Mouse (Mus musculus): ENCODE data around the gene Anxa2.

The Anxa2 gene

DNA sequence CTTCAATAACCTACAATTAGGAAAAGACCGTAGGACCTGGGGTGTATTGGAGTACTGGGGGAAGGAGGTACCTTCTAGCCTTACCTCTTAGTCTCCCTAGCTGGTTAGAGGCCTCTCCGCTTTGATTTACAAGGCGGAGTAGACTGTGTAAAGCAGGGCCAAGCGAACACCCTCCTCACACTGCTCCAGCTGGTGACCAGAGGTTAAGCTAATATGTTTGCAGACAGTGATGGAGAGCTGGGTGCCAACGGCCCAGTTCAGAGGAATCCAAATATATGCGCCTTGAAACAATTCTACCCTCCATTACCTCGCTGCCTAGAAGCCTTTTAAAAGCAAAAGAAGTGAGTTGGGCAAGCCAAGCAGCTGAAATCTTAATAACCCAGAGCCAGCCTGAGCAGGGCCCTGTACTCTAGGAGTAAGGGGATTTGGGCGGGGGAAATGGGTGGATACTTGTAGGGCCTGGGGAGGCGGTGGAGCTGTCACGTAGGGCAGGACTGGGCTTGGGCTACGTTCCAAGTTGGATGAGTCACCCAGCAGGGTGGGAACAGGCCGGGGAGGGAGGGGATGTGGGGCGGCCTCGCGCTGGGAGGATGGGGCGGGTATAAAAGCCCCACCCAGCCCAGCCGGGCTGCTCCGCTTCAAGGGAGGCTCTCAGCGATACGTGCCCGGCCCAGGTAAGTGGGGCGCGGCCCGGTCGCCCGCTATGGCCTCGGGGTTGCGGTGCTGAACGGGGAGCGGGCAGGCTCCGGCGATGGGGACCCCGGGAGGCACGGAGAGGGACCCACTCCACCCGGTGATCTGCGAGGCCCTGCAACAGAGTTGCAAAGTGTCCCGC, at the start of gene Anxa2:
TSS of gene Anxa2 (plus strand) at position 555 of the 835 bp plus-strand sequence.
- DNase-seq (ENCODE audit: extremely low read depth, insufficient read length, low spot score): peak; percentile 90

DNA sequence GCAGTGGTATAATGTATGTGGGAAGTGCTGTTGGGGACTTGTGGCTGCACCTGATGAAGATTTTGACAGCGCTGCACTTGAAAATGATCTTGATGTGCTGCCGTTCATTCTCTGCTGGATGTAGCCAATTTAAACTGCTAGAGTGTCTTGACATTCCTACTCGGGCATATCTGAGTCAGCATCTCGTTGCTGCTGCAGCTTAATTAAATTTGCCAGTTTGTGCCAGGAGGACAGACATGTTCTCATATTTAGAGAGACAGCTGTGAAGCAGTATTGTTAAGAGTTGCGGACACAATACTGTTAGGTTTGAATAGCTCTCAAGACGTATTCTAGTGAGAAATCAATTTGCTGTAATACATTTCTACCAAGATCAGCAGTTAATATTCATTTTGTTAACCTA, 48.7 kb upstream of the Anxa2 start:
- DNase-seq (ENCODE audit: extremely low read depth, insufficient read length, low spot score): no peak

DNA sequence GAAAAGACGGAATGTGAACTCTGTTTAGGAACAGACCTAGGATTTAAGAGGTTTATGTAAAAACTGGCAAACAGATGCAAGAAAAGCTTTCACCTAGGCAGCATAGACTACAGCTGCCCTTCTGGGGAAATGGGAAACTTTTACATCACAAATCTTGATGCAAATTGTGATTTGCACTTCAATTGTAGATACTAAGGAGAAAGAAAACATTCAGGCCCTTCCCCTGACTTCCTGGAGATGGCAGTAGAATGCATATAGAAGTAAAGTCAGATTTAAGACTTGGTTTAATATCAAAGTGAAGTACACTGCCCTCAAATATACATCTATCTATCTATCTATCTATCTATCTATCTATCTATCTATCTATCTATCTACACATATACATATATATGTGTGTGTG, 33.9 kb upstream of the Anxa2 start:
- DNase-seq (ENCODE audit: extremely low read depth, insufficient read length, low spot score): no peak

DNA sequence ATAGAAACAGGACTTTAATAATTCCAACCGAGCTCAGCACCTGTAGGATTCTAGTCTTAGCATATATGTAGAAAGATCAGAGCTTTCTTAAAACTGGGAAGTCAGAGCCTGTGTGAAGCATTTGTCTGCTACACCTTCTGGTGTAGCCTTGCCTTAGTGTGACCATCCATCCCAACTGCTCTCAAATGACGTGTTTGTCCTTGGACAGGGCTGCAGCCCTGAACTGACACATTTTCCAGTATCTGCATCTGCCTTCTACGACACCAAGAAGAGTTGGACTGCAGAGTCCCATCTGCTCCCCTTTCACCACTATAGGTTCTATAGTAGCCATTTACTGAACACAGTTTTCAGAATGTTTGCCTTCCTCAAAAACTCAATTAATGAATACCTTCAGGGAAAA, 22.9 kb upstream of the Anxa2 start:
- no peak for DNase-seq (ENCODE audit: extremely low read depth, insufficient read length, low spot score)

DNA sequence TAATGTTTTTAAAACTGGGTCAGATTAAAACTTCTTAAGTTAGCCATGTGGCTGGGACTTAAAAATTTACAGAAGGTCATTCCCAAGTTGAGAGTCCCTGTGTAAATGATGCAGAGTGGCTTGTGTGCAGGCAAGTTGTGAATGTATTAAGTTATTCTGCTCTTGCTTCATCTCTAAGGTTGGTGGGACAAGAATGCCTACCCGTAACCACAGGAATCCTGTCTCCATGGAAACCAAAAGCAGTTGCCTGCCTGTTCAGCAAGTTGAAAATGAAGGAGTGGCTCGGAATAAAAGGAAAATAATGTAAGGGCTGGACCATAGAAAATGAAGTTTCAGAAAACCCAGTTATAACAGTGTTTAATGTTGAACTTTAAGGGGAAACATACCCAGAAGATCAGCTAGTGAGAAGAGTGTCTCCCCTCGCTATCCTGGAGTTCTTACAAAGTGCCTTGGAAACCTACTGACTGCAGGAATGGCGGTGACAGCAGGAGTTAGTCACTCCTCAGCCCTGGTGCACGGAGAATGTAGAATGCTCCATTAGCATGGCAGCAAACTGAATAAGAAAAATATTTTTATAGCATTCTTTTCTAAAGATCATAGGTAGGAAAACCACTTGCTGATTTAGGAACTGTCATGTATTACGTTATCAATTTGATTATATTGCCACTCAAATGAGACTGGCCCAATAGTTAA, 21.4 kb upstream of the Anxa2 start:
- peak; percentile 78 for DNase-seq (ENCODE audit: extremely low read depth, insufficient read length, low spot score)

DNA sequence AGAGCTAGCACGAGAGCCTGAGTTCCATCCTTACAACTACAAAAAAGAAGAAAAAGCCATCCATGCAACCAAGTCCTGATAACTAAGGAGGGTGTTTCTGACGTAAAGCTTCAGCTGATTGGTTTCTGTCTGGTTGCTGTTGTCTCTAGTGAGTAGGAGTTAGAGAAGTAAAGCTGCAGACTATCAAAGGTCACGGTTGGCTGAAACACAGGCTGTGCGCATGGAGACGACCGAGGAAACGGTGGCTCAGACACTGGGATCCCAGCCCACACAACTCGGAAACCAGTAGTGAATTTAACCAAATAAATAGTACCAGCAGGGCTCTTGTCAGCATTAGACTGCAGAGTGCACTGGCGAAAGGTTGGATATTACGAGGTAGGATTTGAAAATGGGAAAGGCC, 18.2 kb upstream of the Anxa2 start:
- DNase-seq (ENCODE audit: extremely low read depth, insufficient read length, low spot score): no peak

DNA sequence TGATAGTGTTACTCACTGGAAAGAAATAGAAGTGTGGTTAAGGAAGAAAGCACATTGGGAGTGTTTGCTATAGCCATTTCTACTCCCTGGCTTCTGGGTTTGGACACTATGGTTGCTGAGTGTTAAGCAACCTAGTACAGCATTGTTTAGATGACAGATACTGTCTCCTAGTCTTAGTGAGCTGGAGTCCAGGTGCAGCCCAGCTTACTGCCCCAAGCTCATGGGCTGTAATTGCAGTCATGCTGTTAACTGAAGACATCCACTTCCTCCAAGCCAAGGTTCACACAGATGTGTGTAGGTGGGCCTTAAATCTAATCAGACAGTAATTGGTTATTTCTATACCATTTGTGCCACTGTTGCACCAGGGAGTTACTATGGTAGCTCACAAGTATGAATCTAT, 17.8 kb upstream of the Anxa2 start:
- DNase-seq (ENCODE audit: extremely low read depth, insufficient read length, low spot score): no peak

DNA sequence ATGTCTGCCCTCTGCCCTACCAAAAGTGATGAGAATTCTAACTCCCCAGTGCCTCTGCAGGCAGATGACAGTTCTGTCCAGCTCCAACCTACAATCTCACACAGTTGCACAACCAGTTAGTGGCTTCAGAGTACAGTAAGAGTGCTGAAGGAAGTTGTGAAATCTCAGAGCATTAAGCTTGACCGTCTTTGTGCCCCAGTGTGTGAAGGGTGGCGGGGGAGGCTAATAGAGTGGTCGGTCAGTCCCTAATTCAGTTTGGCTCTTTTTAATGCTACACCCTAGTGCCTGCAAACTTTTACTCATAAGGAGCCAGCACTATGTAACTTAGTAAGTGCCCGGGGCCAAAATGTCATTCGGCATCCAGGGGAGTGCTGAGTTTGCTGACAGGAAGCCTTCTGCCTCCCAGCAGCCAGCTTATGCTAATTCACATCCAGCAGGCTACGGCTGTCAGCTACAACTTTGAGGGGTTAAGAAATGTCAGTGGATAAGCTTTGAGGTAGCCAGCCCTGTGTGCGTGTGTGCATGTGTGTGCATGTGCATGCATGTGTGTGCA, 13.5 kb upstream of the Anxa2 start:
- DNase-seq (ENCODE audit: extremely low read depth, insufficient read length, low spot score): peak; percentile 61

DNA sequence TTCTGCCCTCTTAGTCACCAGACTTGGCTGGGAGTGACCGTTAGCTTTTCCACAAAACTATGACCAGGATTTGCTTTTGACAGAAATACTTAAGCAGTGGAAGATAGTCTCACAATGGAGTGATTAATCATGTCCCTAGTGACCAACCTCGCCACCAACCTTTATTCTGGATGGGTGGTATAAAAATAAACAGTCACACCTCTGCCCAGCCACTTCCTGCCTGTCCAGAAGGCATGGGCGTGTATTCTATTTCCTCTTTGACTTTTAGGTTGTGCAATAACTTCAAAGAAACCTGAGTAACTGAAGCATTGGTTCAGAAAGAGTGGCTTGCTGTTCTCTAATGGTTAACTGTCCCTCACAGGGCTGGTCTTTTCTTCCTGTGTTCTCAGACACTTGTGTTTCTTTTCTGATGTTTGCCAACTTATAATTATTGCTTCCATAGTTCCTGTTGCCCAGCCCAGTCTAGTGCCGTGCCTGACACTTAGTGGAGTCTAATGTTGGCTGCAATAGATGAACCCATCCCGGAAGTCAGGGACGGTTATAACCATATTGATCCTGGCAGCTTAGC, 10.9 kb upstream of the Anxa2 start:
- peak; percentile 79 for DNase-seq (ENCODE audit: extremely low read depth, insufficient read length, low spot score)

DNA sequence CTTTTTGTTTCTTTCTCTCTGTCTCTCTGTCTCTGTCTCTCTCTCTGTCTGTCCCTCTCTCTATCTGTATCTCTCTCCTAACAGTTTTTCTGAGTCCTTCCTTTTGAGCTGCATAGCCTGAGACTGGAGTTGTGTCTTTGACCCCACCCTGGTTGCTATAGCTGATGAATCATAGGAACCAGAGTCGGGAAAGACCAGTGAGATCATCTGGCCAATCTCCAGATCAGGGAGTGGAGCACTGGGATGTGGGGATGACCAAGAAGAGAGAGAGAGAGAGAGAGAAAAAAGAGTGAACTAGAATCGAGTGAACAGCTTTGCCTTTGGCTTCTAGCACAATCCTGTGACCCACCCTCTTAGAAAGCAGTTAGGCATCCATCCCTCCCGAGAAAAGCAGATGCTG, 10.2 kb upstream of the Anxa2 start:
- peak; percentile 77 for DNase-seq (ENCODE audit: extremely low read depth, insufficient read length, low spot score)

DNA sequence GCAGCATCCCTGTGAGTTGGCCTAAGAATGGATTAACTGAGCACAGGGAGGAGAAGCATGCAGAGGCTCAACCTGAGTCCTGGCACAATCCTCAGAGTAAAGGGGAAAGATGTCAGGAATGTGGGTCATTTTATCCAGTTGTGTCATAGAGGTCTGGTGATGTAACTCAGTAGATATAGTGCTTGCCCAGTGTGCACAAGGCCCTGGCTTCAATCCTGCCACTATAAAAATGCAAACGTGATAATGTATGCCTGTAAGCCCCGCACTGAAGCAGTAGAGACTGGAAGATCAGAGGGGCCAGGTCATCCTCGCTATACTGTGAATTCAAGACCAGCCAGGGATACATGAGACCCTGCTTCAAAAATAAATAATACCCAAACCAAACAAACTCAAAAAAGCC, 4.6 kb upstream of the Anxa2 start:
- no peak for DNase-seq (ENCODE audit: extremely low read depth, insufficient read length, low spot score)

DNA sequence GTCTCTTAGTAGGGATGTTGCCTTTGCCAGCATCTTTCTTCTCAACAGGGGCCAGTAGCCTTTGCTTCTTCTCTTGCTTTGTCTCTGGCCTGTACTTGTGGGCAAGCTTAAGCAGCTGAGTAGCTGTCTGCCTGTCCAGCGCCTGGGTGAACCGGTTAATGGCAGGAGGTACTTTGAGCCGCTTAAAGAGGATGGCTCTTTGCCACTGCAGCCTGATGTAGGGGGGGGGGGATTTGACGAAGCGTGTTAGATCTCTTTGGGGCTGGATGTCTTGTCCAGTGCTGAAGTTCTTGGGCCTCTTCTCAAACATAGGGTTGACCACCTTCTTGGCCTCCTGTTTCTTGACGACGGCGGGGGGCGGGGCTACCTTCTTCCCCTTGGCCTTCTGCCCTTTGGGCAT, 2.8 kb upstream of the Anxa2 start:
- DNase-seq (ENCODE audit: extremely low read depth, insufficient read length, low spot score): no peak

DNA sequence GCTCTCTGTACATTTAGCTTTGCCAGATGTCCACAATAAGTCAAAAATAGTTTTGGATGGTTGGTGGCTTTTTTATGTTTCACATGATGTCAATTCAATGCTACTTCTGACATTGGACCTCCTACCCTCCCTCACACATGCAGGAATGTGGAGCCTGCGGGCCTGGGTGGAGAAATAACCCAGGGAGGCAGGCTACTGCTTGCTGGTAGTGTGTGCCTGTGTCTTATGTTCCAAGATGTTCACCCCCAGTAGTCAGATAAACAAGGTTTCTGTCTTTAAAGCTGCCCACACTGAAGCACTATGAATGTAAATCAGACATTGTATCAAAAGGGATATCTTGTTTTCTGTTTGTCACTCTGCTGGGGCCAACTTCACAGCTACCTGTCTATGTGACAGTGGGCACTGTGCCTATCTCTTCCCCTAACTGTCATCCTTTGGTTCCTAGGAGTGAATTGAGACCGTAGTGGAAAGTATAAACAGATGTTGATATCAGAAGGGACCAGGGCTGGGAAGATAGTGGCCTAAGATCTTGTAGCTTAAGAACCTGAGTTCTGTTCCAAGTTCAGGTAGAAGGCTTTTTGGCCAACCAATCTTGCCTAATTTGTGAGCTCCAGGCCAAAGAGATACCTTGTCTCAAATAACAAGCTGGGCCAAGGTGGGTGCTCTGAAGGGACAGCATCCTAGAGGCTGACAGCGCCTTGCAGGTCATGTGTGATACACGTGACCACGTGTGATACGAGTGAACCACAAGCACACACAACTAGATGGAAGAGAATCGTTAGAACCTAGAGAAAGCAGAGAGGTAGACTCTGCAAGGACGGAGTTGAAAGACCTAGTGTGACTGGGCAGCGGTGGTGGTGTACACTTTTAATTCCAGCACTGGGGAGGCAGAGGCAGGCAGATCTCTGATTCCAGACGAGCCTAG, 1.3 kb upstream of the Anxa2 start:
- DNase-seq (ENCODE audit: extremely low read depth, insufficient read length, low spot score): no peak

DNA sequence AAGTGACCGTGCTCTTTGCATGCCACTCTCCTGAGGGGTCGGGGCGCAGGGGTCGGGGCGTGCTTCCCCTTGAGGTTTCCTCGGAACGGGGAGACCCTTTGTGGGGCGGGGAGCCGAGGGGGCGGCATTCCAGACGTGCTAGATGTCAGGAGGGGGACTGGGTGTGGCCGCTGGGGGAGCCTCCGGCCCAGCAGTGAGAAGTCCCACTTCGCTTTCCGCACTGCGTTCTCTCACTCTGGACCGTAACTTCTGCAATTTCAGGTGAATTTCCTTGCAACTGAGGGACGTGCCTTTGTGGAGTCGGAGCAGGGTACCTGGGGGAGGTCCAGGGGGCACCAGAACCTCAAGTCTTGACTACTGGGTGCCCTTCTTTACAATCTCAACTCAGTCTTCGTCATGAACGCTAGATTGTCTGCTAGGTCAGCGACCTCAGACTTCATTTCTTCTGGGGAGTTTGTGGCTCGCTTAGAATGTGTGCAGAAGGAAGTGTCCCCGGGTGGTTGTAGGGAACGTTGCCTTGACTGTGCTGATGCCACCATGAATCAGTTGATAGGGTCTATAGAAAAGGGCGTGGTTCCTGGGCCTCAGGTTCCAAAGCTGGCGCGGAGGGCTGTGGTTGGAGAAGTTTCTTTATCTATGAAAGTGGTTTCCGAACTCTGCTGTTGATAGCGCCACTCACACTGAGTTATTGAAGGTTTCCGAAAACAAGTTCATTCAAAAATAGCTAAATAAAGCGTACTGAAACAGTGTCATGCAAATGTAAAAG, 664 bp downstream of the Anxa2 start:
- DNase-seq (ENCODE audit: extremely low read depth, insufficient read length, low spot score): no peak

DNA sequence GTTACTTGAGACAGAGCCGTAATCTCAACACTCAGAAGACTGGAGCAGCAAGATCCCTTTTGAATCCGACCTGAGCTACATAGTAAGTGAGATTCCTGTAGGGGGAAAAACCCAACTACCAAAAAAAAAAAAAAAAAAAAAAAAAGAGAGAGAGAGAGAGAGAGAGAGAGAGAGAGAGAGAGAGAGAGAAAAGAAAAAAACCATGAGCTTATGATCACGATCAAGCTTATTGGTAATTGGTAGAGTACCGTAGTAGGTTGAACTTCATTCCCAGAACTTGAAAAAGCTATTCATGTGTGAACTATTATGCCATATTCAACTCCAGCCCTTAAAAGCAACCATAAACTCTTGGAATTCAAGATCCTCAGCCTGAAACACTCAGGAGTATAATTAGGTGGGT, 1.3 kb downstream of the Anxa2 start:
- DNase-seq (ENCODE audit: extremely low read depth, insufficient read length, low spot score): no peak

DNA sequence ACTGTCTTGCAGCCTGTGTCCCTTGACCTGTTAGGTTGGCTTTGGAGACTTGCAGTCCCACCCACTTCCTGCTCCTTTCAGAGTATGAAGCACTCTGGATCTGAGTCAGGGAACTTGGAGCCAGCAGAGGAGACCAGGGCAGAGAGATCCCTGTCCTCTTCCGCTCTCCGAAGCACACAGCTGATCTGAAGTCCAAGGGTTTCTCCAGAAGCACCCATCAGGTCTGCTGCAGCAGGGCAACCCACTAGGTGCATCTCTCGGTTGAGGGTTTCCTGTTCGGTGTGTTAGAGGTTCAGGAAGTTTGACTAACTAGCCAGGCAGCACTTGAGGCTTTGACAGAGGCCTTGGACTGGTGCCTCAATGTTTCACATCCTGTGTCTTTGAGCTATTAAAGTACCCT, 2.0 kb downstream of the Anxa2 start:
- DNase-seq (ENCODE audit: extremely low read depth, insufficient read length, low spot score): peak; percentile 74

DNA sequence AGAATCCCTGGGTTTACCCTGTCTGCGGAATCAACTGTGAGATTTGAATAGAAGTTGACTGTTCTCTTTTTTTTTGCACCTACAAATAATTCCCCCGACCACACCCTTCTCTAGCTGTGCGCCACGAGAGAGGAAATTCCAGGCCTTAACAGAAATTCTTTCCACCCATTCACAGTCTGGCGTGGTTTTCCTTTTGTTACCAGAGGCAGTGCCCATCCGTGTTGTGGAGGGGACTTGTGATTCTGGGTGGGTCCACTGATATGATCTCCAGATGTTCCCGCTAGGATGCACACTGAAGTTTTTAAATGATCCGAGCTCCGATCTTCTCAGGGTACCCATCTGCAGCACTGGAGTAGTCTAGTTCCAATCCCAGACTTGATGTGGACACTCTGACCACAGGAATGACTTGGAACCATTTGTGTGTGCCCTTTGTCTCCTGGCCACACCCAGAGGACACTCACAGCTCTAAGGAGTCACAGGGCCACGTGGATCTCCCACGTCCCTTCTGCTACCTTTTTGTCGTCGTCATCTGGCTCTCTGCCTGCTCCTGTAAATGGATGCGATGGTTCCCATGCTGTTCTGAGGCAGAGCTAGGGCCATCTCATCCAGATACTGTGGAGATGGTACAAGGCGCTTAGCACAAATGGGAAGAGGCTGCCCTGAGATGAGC, 3.1 kb downstream of the Anxa2 start:
- DNase-seq (ENCODE audit: extremely low read depth, insufficient read length, low spot score): peak; percentile 72

DNA sequence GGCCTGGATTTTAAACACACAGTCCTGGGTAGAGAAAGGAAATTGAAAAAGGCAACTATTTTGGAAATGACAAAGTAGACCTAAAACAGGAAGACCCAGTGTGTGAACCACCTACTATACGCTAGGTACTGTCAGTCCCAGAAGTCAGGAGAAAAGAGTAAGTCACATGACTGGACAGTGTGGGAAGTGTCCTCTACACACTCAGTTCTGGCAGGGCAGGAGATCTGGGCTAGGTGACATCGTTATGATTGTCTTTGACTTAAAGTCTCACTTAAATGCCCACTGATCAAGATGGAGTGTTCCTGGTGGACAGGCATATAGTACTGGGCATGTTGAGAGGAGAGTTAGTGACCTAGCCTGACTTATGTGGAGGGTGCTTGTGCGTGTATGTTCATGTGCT, 3.7 kb downstream of the Anxa2 start:
- DNase-seq (ENCODE audit: extremely low read depth, insufficient read length, low spot score): no peak

Data from 3134 (cell line).